Mouse (Mus musculus) embryo, embryonic 10 days (tissue): Measurements from ENCODE around the gene Cracr2b.

ENCODE experiments used
- DNase-seq: peaks from one replicate; pipeline ENCODE4 v3.0.0-alpha.2; 2015; ENCODE audit warnings: low spot score

Cracr2b gene

DNA sequence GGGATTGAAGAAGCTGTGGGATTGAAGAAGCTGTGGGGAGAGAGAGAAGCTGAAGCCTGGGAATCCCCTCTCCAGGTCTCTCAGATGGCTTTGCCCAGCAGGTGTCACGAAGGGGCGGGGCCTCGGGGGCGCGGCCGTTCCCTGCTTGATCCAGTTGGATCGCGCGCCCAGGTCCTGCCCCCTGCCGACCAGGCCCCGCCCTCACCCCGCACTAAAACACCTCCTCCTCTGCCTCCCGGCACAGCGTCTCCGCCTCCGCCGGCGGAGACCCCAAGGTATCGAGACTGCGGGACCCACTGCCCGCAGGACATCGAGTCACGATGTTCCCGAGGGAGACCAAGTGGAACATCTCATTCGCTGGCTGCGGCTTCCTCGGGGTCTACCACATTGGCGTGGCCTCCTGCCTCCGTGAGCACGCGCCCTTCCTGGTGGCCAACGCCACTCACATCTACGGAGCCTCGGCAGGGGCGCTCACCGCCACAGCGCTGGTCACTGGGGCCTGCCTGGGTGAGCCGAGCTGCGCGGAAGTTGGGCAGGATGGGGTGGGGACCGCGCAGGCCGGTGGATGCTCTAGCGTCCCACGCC is 5.8 kb upstream of the Cracr2b start, which contains the start of gene Pnpla2:
Gene Pnpla2, plus strand, starts transcription at position 232 of the 585 bp plus-strand sequence.
- peak; percentile 93 for DNase-seq

DNA sequence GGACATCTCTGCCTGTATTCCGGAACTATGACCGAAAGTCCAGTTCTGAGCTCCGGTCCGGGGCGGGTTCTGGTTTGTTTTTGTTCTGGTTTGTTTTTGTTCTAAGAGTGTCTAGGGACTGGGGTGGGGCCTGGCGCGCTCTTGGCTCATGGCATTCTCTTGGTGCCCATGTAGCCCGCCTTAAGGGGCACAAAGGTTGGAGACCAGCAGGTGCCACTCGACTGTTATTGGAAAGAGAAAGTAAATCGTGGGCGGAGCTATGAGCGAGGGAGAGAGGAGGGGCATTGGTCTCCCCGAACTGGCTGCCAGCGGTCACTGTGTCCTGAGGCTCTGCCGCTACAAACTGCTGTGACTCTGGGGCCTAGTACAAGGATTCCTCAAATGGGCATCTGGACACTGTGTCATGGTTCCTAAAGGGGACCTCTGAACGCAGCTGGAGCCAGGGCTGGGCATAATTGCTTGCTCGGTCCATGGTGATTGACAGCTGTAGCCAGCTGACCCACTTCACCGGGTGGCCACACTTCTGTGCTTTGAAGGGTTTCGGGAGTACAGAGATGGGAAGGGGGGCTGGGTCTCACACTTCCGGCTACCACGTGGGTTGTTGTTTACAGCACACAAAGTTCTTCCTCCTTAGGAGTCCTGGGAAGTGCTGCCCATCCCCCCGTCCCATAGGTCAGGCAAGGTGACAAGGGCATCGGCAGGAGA is 5.1 kb upstream of the Cracr2b start:
- DNase-seq = peak; percentile 78

DNA sequence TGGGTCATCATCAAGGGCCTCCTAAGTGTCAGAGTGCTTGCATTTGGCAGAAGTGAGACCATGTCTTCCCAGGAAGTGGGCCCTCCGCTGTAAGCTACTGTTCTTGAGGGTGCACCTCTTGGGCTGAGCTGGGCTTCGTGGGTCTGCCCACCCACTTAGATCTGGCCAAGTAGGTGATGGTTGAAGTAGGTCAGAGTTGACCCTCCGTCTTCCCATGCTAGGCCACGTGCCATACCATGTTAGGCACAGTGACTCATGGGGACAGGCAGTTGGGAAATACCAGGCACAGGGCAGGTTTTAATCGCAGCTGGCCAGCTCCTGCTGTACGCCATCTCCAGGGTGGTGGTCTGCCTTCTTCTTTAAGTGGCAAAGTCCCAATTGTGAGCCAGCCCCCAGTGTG is 4.2 kb upstream of the Cracr2b start:
- DNase-seq = no peak

DNA sequence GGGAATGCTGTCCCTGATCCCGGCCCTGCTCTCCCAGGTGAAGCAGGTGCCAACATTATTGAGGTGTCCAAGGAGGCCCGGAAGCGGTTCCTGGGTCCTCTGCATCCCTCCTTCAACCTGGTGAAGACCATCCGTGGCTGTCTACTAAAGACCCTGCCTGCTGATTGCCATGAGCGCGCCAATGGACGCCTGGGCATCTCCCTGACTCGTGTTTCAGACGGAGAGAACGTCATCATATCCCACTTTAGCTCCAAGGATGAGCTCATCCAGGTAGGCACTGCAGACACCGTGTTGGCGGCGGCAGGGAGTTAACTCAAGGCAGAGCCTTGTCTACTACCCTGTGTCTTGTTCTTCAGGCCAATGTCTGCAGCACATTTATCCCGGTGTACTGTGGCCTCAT is 3.7 kb upstream of the Cracr2b start:
- no peak for DNase-seq

DNA sequence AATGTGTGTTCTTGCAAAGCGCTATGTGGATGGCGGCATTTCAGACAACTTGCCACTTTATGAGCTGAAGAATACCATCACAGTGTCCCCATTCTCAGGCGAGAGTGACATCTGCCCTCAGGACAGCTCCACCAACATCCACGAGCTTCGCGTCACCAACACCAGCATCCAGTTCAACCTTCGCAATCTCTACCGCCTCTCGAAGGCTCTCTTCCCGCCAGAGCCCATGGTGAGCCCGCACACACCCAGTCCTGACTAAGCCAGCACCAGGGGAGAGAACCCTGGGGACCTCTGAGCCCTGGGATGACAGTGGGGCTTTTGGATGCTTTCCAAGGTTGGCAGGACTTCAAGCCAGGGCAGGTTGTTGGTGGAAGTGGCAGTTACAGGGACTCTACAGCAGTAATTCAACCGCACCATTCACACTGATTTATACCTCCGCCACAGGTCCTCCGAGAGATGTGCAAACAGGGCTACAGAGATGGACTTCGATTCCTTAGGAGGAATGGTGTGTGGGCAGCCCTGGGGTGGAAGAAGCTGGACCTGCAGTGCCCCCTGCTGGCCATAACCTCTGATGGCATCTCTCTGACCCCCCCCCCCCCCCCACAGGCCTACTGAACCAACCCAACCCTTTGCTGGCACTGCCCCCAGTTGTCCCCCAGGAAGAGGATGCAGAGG is 2.8 kb upstream of the Cracr2b start:
- DNase-seq = peak; percentile 63

DNA sequence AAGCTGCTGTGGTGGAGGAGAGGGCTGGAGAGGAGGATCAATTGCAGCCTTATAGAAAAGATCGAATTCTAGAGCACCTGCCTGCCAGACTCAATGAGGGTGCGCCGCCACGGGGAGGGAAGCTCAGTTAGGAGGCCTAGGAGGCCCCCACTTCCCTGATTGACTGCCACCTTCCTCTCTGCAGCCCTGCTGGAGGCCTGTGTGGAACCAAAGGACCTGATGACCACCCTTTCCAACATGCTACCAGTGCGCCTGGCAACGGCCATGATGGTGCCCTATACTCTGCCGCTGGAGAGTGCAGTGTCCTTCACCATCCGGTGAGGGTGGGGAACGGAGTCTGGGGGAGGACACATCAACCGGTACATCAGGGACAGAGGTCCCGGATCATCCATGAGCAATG is 2.2 kb upstream of the Cracr2b start:
- no peak for DNase-seq

DNA sequence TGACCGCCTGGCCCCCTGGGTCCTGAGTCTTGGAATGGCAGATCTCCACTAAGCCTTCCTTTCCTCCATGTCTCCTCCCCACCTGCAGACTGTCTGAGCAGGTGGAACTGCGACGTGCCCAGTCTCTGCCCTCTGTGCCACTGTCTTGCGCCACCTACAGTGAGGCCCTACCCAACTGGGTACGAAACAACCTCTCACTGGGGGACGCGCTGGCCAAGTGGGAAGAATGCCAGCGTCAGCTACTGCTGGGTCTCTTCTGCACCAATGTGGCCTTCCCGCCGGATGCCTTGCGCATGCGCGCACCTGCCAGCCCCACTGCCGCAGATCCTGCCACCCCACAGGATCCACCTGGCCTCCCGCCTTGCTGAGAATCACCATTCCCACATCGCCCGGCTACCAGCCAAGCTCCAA is 1.6 kb upstream of the Cracr2b start:
- DNase-seq = no peak

DNA sequence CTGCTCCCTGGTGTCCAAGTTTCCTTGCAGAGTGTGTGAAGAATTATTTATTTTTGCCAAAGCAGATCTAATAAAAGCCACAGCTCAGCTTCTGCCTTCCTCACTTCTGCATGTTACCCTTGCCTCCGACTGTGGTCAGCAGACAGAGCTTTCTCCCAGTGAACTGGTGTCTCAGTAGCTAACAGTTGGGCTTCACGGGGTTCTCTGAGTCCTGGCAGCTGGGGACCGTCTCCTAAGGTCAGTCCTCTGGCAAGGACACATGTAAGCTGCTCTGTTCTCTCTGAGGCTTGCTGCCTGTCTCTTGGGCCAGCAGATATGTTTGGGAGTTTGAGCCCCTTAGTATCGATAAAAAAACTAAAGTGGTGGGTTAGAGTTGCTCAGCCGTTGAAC is 898 bp upstream of the Cracr2b start:
- no peak for DNase-seq

DNA sequence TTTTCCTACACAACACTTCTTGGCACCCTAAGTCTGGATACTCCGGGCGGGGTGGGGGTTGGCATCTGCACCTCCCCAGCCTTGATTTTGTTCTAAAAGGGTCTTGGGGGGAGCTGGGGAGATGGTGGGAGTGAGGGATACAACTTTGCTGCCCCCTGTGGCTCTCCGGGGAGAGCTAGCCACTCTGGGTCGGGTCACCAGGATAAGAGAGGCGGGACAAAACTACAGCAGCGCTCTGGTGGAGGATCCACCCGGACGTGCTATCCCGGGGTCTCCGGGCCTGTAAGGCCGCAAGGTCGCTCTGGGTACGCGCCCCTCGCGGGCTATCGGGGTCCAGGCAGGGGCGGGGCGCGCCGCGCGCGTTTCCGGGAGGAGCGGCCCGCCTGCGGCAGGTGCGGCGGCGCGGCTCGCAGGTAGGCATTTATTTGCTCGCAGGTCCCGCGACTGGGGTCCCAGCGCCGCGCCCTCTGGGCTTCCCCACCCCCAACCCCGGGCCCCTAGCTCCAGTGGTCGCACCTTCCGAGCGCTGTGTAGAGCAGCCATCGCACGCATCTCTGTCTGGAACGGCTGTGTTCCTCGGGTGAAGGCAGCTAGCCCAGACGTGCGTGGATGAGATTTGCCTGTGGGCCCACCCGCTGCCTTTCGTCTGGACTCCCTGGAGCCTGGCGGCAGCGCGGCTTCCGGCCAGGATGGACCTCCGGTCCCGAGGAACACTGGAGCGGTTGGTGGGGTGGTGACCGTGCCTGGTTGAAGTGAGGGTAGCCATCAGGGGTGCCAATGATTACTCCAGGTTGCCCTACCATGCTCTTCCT is 833 bp downstream of the Cracr2b start:
- DNase-seq = no peak

DNA sequence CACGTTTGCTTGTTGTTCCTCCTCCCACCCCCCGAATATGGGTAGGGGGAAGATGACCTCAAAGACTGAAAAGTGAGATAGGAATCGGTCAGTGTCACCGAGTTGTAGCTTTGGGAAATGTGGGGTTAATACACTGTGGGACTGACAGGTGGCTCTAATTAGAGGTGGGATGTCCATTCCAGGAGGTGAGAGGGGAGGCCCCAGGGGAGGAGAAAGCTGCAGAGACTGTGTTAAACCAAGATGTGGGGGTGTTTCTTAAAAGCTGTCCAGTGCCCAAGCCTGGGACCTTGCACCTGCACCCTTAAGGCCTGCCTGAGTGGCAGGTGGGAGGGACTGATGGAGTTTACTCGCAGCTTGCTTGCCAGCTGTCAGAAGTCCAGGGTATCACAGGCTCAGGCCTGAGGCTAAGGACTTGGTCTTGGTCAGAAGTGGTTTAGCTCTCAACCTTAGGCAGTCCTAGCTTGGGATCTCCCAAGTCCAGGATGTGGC is 1.5 kb downstream of the Cracr2b start:
- no peak for DNase-seq

DNA sequence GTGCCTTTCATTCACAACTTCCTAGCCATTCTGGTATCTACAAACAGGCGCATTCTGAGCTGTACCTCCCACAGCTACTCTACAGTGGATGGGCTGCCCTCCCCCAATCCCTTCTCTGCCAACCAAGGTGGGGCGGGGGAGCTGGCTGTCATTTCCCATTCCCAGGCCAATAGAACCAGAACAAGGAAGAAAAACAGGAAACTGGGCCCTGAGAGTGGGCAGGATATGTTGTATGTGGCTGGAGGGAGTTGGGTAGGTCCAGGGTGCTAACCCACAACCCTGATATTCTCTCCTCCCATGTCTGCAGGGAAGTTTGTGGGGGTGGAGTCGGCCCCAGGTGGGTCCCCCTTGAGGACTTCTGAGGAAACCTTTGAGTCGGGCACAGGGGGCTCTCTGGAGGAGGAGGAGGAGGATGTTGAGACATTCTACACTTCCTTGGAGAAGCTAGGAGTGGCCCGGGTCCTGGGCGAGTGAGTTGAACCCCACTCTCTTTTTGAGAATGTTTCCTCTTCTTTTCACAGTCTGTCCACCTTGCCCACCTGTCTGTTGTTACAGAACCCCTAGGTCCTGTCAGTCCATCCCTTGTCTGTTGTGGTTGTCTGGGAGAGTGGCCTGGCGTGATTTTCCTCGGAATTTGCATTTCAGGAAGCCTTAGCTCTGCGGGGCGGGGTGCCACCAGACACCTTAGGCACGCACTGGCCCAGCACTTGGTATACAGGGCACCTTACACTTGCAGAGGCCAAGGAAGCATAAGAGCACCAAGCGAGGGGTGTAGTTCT is 3.1 kb downstream of the Cracr2b start:
- no peak for DNase-seq

DNA sequence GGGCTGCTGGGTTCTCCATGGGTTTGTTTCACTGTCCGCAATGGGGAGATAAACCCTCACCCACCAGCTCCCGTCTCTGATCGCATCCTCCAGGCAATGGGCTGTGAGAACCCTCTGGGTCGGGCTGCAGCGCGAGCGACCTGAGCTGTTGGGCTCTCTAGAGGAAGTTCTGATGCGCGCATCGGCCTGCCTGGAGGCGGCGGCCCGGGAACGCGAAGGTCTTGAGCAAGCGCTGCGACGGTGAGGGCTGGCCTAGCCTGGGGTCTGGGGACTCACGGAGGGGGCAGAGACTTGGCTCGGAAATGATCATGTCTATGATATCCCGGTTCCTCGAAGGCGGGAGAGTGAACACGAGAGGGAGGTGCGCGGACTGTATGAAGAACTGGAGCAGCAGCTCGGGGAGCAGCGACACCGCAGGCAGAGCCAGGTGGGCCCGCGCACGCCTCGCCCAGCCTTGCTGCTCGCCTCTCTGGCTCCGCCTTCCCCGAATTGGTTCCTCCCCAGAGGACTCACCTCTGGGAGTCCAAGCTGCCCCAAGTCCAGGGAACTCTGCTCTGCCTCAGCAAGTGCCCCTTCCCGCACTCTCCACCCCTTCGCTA is 3.8 kb downstream of the Cracr2b start:
- no peak for DNase-seq

DNA sequence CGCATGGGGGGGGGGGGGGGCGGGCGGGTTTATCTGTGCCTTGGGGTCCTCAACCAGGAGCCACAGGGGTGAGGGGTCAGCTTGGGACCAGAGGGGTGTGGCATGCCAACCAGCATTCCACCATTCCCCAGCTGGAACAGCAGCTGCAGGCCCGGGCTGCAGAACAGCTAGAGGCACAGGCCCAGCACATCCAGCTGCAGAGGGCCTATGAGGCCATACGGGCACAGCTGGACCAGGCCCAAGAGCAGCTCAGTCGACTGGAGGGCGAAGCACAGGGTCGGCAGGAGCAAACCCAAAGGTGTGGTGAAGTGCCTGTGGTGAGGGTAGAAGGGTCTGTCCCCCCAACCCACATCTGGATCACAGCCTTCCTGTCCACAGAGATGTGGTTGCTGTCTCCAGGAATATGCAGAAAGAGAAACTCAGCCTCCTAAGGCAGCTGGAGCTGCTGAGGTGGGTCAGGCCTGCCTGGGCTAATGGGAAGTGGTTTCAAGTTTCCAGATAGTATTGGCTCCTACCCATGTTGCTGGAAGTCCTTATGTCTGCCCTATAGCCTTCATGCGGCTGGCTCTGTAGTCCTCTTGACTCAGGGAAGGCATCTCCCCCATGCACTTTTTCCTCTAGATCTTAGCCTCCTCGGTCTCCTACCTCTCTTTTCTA is 4.6 kb downstream of the Cracr2b start:
- DNase-seq = no peak

DNA sequence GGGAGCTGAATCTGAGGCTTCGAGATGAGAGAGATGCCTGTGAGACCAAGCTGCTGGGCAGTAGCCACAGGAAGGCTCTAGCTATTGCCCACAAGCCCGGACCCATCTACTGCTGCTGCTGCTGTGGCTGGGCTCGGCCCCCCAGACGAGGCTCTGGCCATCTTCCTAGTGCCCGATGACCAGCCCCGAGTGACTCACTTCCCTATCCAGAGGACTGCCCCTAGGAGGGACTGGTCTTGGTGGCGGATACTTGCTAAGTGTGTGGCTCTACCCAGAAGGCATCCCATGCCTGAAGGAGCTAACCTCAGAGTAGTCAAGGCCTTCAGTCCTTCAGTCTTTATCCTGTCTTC is 5.1 kb downstream of the Cracr2b start:
- DNase-seq = no peak

DNA sequence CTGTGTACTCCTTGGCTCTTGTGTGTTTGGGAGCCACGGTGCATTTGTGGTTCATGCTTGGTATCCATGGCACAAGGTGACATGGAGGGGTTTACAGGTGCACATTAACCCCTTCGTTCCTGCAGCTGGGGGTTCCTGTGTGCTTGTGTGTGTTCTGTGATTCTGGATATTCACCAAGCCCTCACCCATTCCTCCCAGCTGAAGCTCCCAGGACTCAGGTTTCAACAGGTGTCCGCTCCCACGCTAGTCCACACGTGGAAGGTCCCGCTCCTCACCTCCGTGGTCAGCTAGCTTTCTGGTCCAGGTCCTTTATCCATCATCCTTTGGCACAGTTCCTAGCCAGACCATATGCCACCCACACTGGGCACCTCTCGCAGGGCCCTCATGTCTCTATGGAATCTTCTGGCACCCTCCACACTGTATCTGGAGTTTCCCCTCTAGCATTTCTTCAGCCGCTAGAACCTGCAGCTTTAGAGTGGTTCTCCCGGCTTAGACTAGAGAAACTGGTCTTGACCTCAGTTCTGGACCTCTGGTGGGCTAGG is 5.8 kb downstream of the Cracr2b start:
- no peak for DNase-seq

DNA sequence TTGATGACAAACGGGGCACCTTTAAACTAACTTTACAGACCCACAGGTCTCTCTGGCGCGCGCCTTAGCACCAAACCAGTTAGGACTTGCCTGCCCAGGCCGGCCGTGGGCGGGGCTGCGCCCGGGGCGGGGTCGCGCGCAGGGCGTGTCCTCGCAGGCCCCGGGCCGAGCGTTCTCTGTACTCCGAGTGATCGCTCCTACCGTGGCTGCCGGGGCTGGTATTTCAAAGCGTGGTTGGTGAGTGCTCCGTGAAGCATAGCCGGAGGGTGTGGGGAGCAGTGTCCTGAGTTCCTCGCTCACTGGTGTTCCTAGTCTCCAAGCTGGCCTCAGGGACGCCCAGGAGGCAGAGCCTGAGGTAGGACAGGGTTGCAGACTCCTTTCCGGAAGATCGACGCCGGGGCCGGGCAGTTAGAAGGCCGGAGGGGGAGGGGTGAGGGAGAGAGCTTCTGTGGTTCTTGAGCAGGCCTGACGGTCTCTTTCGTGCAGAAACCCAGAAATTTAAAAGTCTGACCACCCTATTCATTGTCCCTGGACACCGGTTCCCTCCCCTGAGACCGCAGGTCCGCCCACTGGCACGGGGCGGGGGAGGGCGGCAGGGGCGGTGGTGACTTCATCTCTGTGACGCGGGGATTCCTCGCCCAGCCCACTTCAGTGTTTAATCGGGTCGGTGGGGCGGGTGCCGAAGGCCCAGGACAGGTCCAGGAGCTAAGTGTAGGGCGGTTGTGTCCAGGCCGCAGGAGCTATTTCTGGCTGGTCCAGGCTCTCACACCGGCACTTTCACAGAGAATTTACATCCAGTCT is 6.5 kb downstream of the Cracr2b start, which contains the start of gene Cd151:
Gene Cd151, plus strand, starts transcription at position 163 of the 801 bp plus-strand sequence.
- DNase-seq = peak; percentile 80

DNA sequence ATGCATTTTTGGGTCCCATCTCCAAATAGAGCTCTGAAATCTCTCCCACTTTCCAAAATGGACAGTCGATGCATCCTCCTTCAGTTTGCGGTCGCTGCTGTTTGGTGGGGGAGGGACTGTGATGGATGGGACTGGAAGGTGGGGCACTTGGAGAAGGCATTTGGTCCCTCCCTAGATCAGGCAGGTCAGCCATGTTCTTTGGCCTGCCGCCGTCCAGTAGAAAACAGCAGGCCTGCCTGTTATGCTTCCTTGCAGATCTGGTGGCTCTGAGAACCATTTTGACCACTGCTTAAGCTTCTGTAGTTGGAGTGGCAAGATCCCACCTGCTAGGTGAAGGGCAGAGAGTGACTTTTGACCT is 7.2 kb downstream of the Cracr2b start:
- DNase-seq = peak; percentile 46

DNA sequence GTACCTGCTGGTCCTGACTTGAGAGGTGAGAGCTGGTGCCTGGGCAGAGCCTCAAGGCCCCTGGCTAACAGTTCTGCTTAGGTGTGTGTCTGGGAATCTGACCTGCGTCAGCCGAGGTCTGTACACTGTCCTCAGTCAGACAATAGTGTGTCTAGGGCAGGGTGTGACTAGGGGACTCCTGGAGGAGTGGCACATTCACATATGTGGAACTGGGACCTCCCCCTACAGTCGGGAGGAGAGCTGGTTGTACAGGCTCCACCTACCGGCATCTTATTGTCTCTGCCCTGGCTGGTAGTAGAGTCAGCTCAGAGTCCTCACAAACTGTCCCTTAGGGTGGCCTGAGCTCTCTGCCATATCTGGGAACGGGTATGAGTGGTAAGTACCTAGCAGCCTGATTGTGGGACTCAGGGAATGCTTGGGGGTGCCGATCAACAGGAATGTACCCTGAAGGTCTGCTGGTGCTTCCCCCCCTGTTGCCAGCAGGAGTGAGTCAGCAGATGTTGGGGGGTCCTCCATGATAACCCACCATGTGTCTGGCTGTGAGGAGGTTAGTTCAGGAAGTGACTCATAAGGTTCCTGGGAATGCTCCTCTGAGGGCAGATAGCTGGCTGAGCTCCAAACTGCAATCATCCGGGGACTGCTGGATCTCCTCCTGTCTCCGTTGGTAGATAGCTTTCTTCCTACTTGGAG is 7.8 kb downstream of the Cracr2b start:
- peak; percentile 86 for DNase-seq

DNA sequence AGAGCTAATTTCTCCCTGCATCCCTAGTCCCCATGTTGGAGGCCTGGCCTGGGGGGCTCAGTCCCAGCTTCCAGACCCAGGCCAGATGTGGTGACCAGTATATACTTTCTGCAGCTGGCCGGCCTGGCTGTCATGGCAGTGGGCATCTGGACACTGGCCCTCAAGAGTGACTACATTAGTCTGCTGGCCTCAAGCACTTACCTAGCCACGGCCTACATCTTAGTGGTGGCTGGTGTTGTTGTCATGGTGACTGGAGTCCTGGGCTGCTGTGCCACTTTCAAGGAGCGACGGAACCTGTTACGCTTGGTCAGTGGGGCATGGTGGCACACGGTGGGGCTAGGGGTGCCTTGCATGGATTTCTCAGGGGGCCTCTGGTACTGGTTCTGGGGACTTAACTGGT is 8.5 kb downstream of the Cracr2b start:
- DNase-seq = no peak
